In the genomic region with DNA sequence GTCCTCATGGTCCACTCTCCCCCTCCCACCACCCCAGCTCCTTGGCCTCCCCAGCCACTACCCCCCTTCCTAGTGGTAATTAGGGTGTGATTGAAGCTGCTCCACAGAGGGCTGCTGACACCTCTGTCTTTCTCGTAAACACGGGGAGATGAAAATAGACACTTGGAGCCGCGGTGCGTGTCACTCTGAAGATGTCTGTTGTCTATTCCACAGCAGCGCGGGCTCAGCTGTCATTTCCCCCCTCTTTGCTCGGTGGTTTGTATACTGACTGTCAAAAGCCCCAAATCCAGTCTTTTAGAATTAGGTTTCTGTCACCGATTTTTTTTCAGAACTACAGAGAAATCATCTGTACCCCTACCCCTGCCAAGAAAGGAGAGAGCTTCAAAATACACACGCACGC, we compare ENCODE assay signal across 29 mouse cellular contexts. TPM values are rescaled to one million over a fixed set of nuclear protein-coding genes. Genes with fewer than 3 reads are reported as not detected.
DNase-seq lines count a peak whose midpoint lies in the region; ATAC-seq and TF ChIP-seq lines count a peak whose summit lies in the region.
"Had no signal": no experiment of that assay in that cellular context is flagged by ENCODE, and none has a peak within 500 bp of the region (broad histone marks: within the 10 kb centered on the region; RNA-seq: fewer than 3 reads in every experiment).

No protein-coding gene starts in this region.

- H3K4me1 ChIP-seq in embryonic facial prominence, embryonic 14.5 days (ENCODE audit: control insufficient read depth, insufficient read depth, low read length) = peaks cover 3% of the 10 kb centered on the region
- peaks cover 69% of the 10 kb centered on the region for H3K4me1 ChIP-seq in embryonic facial prominence, embryonic 10.5 days
- H3K4me1 ChIP-seq in lung, embryonic 14.5 days (ENCODE audit: insufficient read depth) = 0 out of 2 replicates have a peak, but pooled peaks cover 6% of the 10 kb centered on the region
- H3K4me1 ChIP-seq in forebrain, embryonic 15.5 days = peaks cover 40% of the 10 kb centered on the region
- H3K4me1 ChIP-seq in hindbrain, embryonic 16.5 days (ENCODE audit: control insufficient read depth, insufficient read depth, low read depth, low read length) = peaks cover 8% of the 10 kb centered on the region
- H3K4me1 ChIP-seq: heart, embryonic 15.5 days; liver, embryonic 12.5 days had no signal

- no peak overlapping the region for H3K27ac ChIP-seq in embryonic facial prominence, embryonic 14.5 days (replicated peaks; ENCODE audit: low read depth, low read length)
- no peak overlapping the region for H3K27ac ChIP-seq in embryonic facial prominence, embryonic 10.5 days (replicated peaks)
- H3K27ac ChIP-seq in lung, embryonic 14.5 days (ENCODE audit: low read depth) = no peak overlapping the region
- peak overlapping the region; percentile 38; the same call in 1 of the 2 replicates for H3K27ac ChIP-seq in forebrain, embryonic 15.5 days (replicated peaks)
- no peak overlapping the region for H3K27ac ChIP-seq in hindbrain, embryonic 16.5 days (ENCODE audit: low read depth, low read length)
- H3K27ac ChIP-seq: embryonic facial prominence, embryonic 12.5 days; heart, embryonic 15.5 days; hindbrain, postnatal 0 days; limb, embryonic 12.5 days; liver, embryonic 12.5 days; macrophage; stomach, postnatal 0 days had no signal

- H3K9me3 ChIP-seq in embryonic facial prominence, embryonic 14.5 days (ENCODE audit: control insufficient read depth, low read length) = no peaks in the 10 kb centered on the region
- H3K9me3 ChIP-seq in embryonic facial prominence, embryonic 10.5 days = no peaks in the 10 kb centered on the region
- no peaks in the 10 kb centered on the region for H3K9me3 ChIP-seq in lung, embryonic 14.5 days (ENCODE audit: low read depth, low read length)
- H3K9me3 ChIP-seq in forebrain, embryonic 15.5 days = no peaks in the 10 kb centered on the region
- no peaks in the 10 kb centered on the region for H3K9me3 ChIP-seq in hindbrain, embryonic 16.5 days (ENCODE audit: control insufficient read depth, low read length)
- H3K9me3 ChIP-seq: embryonic facial prominence, embryonic 12.5 days; heart, embryonic 15.5 days; limb, embryonic 12.5 days; liver, embryonic 12.5 days had no signal

- no peak overlapping the region for H3K4me3 ChIP-seq in embryonic facial prominence, embryonic 14.5 days (ENCODE audit: low read depth, low read length)
- no peak overlapping the region for H3K4me3 ChIP-seq in embryonic facial prominence, embryonic 10.5 days
- no peak overlapping the region for H3K4me3 ChIP-seq in lung, embryonic 14.5 days (ENCODE audit: low read depth, low read length)
- H3K4me3 ChIP-seq in forebrain, embryonic 15.5 days = no peak overlapping the region
- H3K4me3 ChIP-seq in hindbrain, embryonic 16.5 days (ENCODE audit: low read length) = no peak overlapping the region
- H3K4me3 ChIP-seq: embryonic facial prominence, embryonic 12.5 days; heart, embryonic 15.5 days; limb, embryonic 12.5 days; liver, embryonic 12.5 days had no signal

- no peak for TF ChIP-seq CTCF in lung, embryonic 14.5 days (IDR thresholded peaks at IDR 0.05; ENCODE audit: low read depth)

- 44% methylated on average over 11 of the region's 11 CpGs for WGBS in embryonic facial prominence, embryonic 14.5 days
- WGBS in embryonic facial prominence, embryonic 10.5 days = 60% methylated on average over 11 of the region's 11 CpGs
- 41% methylated on average over 11 of the region's 11 CpGs for WGBS in lung, embryonic 14.5 days
- WGBS in forebrain, embryonic 15.5 days = 19% methylated on average over 11 of the region's 11 CpGs
- 40% methylated on average over 11 of the region's 11 CpGs for WGBS in hindbrain, embryonic 16.5 days

- no peaks in the 10 kb centered on the region for H3K36me3 ChIP-seq in embryonic facial prominence, embryonic 14.5 days (ENCODE audit: control insufficient read depth, insufficient read depth, low read length)
- H3K36me3 ChIP-seq in embryonic facial prominence, embryonic 10.5 days (replicated peaks) = no peaks in the 10 kb centered on the region
- no peaks in the 10 kb centered on the region for H3K36me3 ChIP-seq in lung, embryonic 14.5 days (ENCODE audit: insufficient read depth)
- H3K36me3 ChIP-seq in forebrain, embryonic 15.5 days = no peaks in the 10 kb centered on the region
- no peaks in the 10 kb centered on the region for H3K36me3 ChIP-seq in hindbrain, embryonic 16.5 days (ENCODE audit: control insufficient read depth, insufficient read depth, low read length)
- H3K36me3 ChIP-seq: embryonic facial prominence, embryonic 12.5 days; heart, embryonic 15.5 days; limb, embryonic 12.5 days had no signal

- H3K9ac ChIP-seq in embryonic facial prominence, embryonic 14.5 days (ENCODE audit: low read depth, low read length) = no peak overlapping the region
- H3K9ac ChIP-seq in lung, embryonic 14.5 days = no peak overlapping the region
- H3K9ac ChIP-seq in forebrain, embryonic 15.5 days (replicated peaks) = no peak overlapping the region
- no peak overlapping the region for H3K9ac ChIP-seq in hindbrain, embryonic 16.5 days (ENCODE audit: low read depth, low read length)
- H3K9ac ChIP-seq: embryonic facial prominence, embryonic 12.5 days; heart, embryonic 15.5 days; limb, embryonic 12.5 days; liver, embryonic 12.5 days; liver, postnatal 0 days had no signal

- no peak for ATAC-seq in embryonic facial prominence, embryonic 14.5 days (ENCODE audit: low read depth)
- no peak for ATAC-seq in lung, embryonic 14.5 days (ENCODE audit: insufficient read depth)
- ATAC-seq in forebrain, embryonic 15.5 days (replicated peaks) = 0 out of 2 replicates have a peak, but pooled peaks have one; percentile 20
- no peak for ATAC-seq in hindbrain, embryonic 16.5 days
- ATAC-seq: activated CD4-positive, CD25-positive, alpha-beta regulatory T cell, adult 4 months; hindbrain, postnatal 0 days; intestine, embryonic 16.5 days; liver, embryonic 12.5 days; liver, postnatal 0 days; lung, postnatal 0 days had no signal

- H3K4me2 ChIP-seq in embryonic facial prominence, embryonic 14.5 days (ENCODE audit: low read depth, low read length) = no peak overlapping the region
- H3K4me2 ChIP-seq in lung, embryonic 14.5 days = no peak overlapping the region
- H3K4me2 ChIP-seq in forebrain, embryonic 15.5 days (replicated peaks) = peak overlapping the region; percentile 22; the same call in 1 of the 2 replicates
- H3K4me2 ChIP-seq in hindbrain, embryonic 16.5 days (ENCODE audit: low read length) = no peak overlapping the region
- H3K4me2 ChIP-seq: embryonic facial prominence, embryonic 12.5 days; heart, embryonic 15.5 days; limb, embryonic 12.5 days; liver, embryonic 12.5 days had no signal

- no peaks in the 10 kb centered on the region; the same call in 1 of the 2 replicates for H3K27me3 ChIP-seq in embryonic facial prominence, embryonic 14.5 days (replicated peaks; ENCODE audit: control insufficient read depth, insufficient read depth, low read length)
- peaks cover 72% of the 10 kb centered on the region for H3K27me3 ChIP-seq in embryonic facial prominence, embryonic 10.5 days (replicated peaks; ENCODE audit: low read depth, poor library complexity, severe bottlenecking)
- no peaks in the 10 kb centered on the region for H3K27me3 ChIP-seq in lung, embryonic 14.5 days (ENCODE audit: insufficient read depth, low read length)
- H3K27me3 ChIP-seq in forebrain, embryonic 15.5 days = peaks cover 41% of the 10 kb centered on the region
- H3K27me3 ChIP-seq in hindbrain, embryonic 16.5 days (replicated peaks; ENCODE audit: control insufficient read depth, insufficient read depth, low read length) = peaks cover 21% of the 10 kb centered on the region
- H3K27me3 ChIP-seq: CH12.LX; liver, embryonic 12.5 days had no signal

- DNase-seq in embryonic facial prominence, embryonic 14.5 days (ENCODE audit: low spot score) = peak; percentile 28
- no peak for DNase-seq in embryonic facial prominence, embryonic 10.5 days (ENCODE audit: low spot score)
- DNase-seq in lung, embryonic 14.5 days = peak; percentile 40
- no peak for DNase-seq in lung, postnatal 14 days
- DNase-seq in brain, adult 2 months (ENCODE audit: low read depth, low spot score) = peak; percentile 22
- DNase-seq in cerebellum, adult 9-10 months = no peak
- DNase-seq: adrenal gland, adult 2 months; adrenal gland, postnatal 36 days; cerebellum, adult 8-10 months; cerebellum, postnatal 36 days; gastrocnemius, postnatal 14 days; kidney, postnatal 14 days; layer of hippocampus, adult 9-11 months; liver, postnatal 0 days; thymus, adult 18-20 months; thymus, postnatal 36 days had no signal

RNA-seq across cellular contexts. Expression of gene Ass1, which starts 35.5 kb away (rescaled TPM):
- 24.1 and 25.4 TPM in 2 replicates for polyA plus RNA-seq in embryonic facial prominence, embryonic 14.5 days (2014; fragmentation: Nextera tagmentation; extraction: Ambion mirVana)
- 13.0 and 16.1 TPM in 2 replicates for polyA plus RNA-seq in embryonic facial prominence, embryonic 10.5 days (2016; fragmentation: Nextera tagmentation; extraction: Ambion mirVana)
- 9.1 and 9.5 TPM in 2 replicates for polyA plus RNA-seq in lung, embryonic 14.5 days (2014; fragmentation: Nextera tagmentation; extraction: Ambion mirVana)
- 4.5 and 6.3 TPM in 2 replicates for polyA plus RNA-seq in forebrain, embryonic 15.5 days (2015; fragmentation: Nextera tagmentation; extraction: Ambion mirVana)
- polyA plus RNA-seq in hindbrain, embryonic 16.5 days (2015; fragmentation: Nextera tagmentation; extraction: Ambion mirVana) = 13.0 and 16.1 TPM in 2 replicates

Comparison
In these comparisons a context has a peak if more than half of its experiments do, and no peak if none do; other contexts are left out.
1. DNase-seq: peak in embryonic facial prominence, embryonic 14.5 days (single experiment), lung, embryonic 14.5 days (single experiment) and brain, adult 2 months (single experiment); none in embryonic facial prominence, embryonic 10.5 days (single experiment), lung, postnatal 14 days (single experiment) and cerebellum, adult 9-10 months (single experiment).